Comparison of ENCODE assay signal across 8 mouse cellular contexts in genomic region chr9:72133089-72133771, GRCm38 (mm10). TPM values are rescaled to one million over a fixed set of nuclear protein-coding genes. Genes with fewer than 3 reads are reported as not detected.
DNase-seq lines count a peak whose midpoint lies in the region; ATAC-seq and TF ChIP-seq lines count a peak whose summit lies in the region.

No protein-coding gene starts in this region.

- H3K9ac ChIP-seq in heart, embryonic 15.5 days: peak overlapping the region; percentile 78
- H3K9ac ChIP-seq in liver, embryonic 16.5 days (ENCODE audit: low read depth, low read length): peak overlapping the region; percentile 80
- peak overlapping the region; percentile 88 for H3K9ac ChIP-seq in neural tube, embryonic 12.5 days
- peak overlapping the region; percentile 84 for H3K9ac ChIP-seq in stomach, postnatal 0 days (ENCODE audit: low read length)

- ATAC-seq in heart, embryonic 15.5 days (replicated peaks; ENCODE audit: insufficient number of reproducible peaks, insufficient read depth, low FRiP score, low read depth): peak; percentile 94
- peak; percentile 92 for ATAC-seq in liver, embryonic 16.5 days (ENCODE audit: low read depth)
- ATAC-seq in neural tube, embryonic 12.5 days (ENCODE audit: low FRiP score, low read depth): peak; percentile 92
- ATAC-seq in stomach, postnatal 0 days (ENCODE audit: low FRiP score, low TSS enrichment): peak; percentile 96

- peak overlapping the region; percentile 97 for H3K27ac ChIP-seq in forebrain, embryonic 10.5 days
- peak overlapping the region; percentile 96 for H3K27ac ChIP-seq in heart, embryonic 15.5 days
- peak overlapping the region; percentile 73 for H3K27ac ChIP-seq in liver, embryonic 16.5 days (ENCODE audit: low read length)
- H3K27ac ChIP-seq in neural tube, embryonic 12.5 days: peak overlapping the region; percentile 83
- peak overlapping the region; percentile 95 for H3K27ac ChIP-seq in stomach, postnatal 0 days (replicated peaks)

- no peaks in the 10 kb centered on the region for H3K9me3 ChIP-seq in forebrain, embryonic 10.5 days
- H3K9me3 ChIP-seq in heart, embryonic 15.5 days (replicated peaks): no peaks in the 10 kb centered on the region
- no peaks in the 10 kb centered on the region for H3K9me3 ChIP-seq in liver, embryonic 16.5 days (replicated peaks; ENCODE audit: control insufficient read depth, low read length)
- H3K9me3 ChIP-seq in neural tube, embryonic 12.5 days: no peaks in the 10 kb centered on the region
- no peaks in the 10 kb centered on the region for H3K9me3 ChIP-seq in stomach, postnatal 0 days (ENCODE audit: control insufficient read depth, low read length)

- H3K4me1 ChIP-seq in forebrain, embryonic 10.5 days: peaks cover 20% of the 10 kb centered on the region
- H3K4me1 ChIP-seq in heart, embryonic 15.5 days (replicated peaks): peaks cover 13% of the 10 kb centered on the region
- H3K4me1 ChIP-seq in liver, embryonic 16.5 days (ENCODE audit: control insufficient read depth, low read depth, low read length): peaks cover 6% of the 10 kb centered on the region
- peaks cover 4% of the 10 kb centered on the region; the same call in 1 of the 2 replicates for H3K4me1 ChIP-seq in neural tube, embryonic 12.5 days
- H3K4me1 ChIP-seq in stomach, postnatal 0 days (replicated peaks; ENCODE audit: control insufficient read depth, insufficient read depth): no peaks in the 10 kb centered on the region

- H3K27me3 ChIP-seq in forebrain, embryonic 10.5 days (ENCODE audit: poor library complexity, severe bottlenecking): peaks cover 14% of the 10 kb centered on the region
- H3K27me3 ChIP-seq in heart, embryonic 15.5 days: no peaks in the 10 kb centered on the region
- no peaks in the 10 kb centered on the region for H3K27me3 ChIP-seq in liver, embryonic 16.5 days (ENCODE audit: control insufficient read depth, insufficient read depth, low read depth, low read length)
- H3K27me3 ChIP-seq in neural tube, embryonic 12.5 days (replicated peaks): no peaks in the 10 kb centered on the region
- no peaks in the 10 kb centered on the region for H3K27me3 ChIP-seq in stomach, postnatal 0 days (ENCODE audit: control insufficient read depth, insufficient read depth, low read length)

- WGBS in forebrain, embryonic 10.5 days: 2% methylated on average over 53 of the region's 56 CpGs
- WGBS in heart, embryonic 15.5 days: 1% methylated on average over 56 of the region's 56 CpGs
- WGBS in liver, embryonic 16.5 days (ENCODE audit: insufficient replicate concordance): under 1% methylated on average over 53 of the region's 56 CpGs
- WGBS in neural tube, embryonic 12.5 days: 2% methylated on average over 53 of the region's 56 CpGs
- 1% methylated on average over 44 of the region's 56 CpGs for WGBS in stomach, postnatal 0 days

- H3K4me3 ChIP-seq in forebrain, embryonic 10.5 days: peak overlapping the region; percentile 75
- peak overlapping the region; percentile 68 for H3K4me3 ChIP-seq in heart, embryonic 15.5 days
- peak overlapping the region; percentile 71 for H3K4me3 ChIP-seq in liver, embryonic 16.5 days (ENCODE audit: low read depth, low read length)
- H3K4me3 ChIP-seq in neural tube, embryonic 12.5 days: peak overlapping the region; percentile 64
- H3K4me3 ChIP-seq in stomach, postnatal 0 days (ENCODE audit: low read depth, low read length): peak overlapping the region; percentile 63

- H3K4me2 ChIP-seq in heart, embryonic 15.5 days: peak overlapping the region; percentile 89
- H3K4me2 ChIP-seq in liver, embryonic 16.5 days (ENCODE audit: low read depth, low read length): peak overlapping the region; percentile 85
- peak overlapping the region; percentile 94 for H3K4me2 ChIP-seq in neural tube, embryonic 12.5 days (replicated peaks)
- H3K4me2 ChIP-seq in stomach, postnatal 0 days (replicated peaks; ENCODE audit: low read depth): peak overlapping the region; percentile 88

- TF ChIP-seq CTCF in stomach, postnatal 0 days (IDR thresholded peaks at IDR 0.05; ENCODE audit: low read depth): no peak; the same call in 1 of the 2 replicates

- H3K36me3 ChIP-seq in forebrain, embryonic 10.5 days (replicated peaks): no peaks in the 10 kb centered on the region
- no peaks in the 10 kb centered on the region for H3K36me3 ChIP-seq in heart, embryonic 15.5 days
- no peaks in the 10 kb centered on the region for H3K36me3 ChIP-seq in liver, embryonic 16.5 days (ENCODE audit: control insufficient read depth, insufficient read depth)
- no peaks in the 10 kb centered on the region for H3K36me3 ChIP-seq in neural tube, embryonic 12.5 days
- H3K36me3 ChIP-seq in stomach, postnatal 0 days (ENCODE audit: control insufficient read depth, insufficient read depth, low read length): no peaks in the 10 kb centered on the region

- DNase-seq in CD8-positive naive resting alpha-beta T cell, adult 2 months (ENCODE audit: low read depth in 2 of 2, low spot score in 2 of 2): peak; percentile 75 to 78
- DNase-seq in c-Kit-negative CD71-positive TER-119-positive erythroid progenitor cells, embryonic 14.5 days (ENCODE audit: low read depth, low spot score): peak; percentile 36
- peak; percentile 88 for DNase-seq in forebrain, embryonic 10.5 days (ENCODE audit: extremely low spot score, low spot score)
- peak; percentile 87 to 95 for DNase-seq in kidney, postnatal 25 days
- peak; percentile 90 for DNase-seq in stomach, postnatal 0 days (ENCODE audit: low spot score)

- TF ChIP-seq EP300 in stomach, postnatal 0 days (optimal IDR thresholded peaks at IDR 0.05): no peak

RNA-seq across cellular contexts. Expression of gene Tcf12, which starts 21.6 kb away (rescaled TPM):
- 109 and 110 TPM in 2 replicates for polyA plus RNA-seq in forebrain, embryonic 10.5 days (2016; fragmentation: Nextera tagmentation; extraction: Ambion mirVana)
- polyA plus RNA-seq in heart, embryonic 15.5 days (2015; fragmentation: Nextera tagmentation; extraction: Ambion mirVana): 29.4 and 34.2 TPM in 2 replicates
- polyA plus RNA-seq in liver, embryonic 16.5 days (2015; fragmentation: Nextera tagmentation; extraction: Ambion mirVana): 8.2 and 8.6 TPM in 2 replicates
- 197 and 213 TPM in 2 replicates for polyA plus RNA-seq in neural tube, embryonic 12.5 days (2016; fragmentation: Nextera tagmentation; extraction: Ambion mirVana)
- polyA plus RNA-seq in stomach, postnatal 0 days (2015; fragmentation: Nextera tagmentation; extraction: Ambion mirVana): 28.7 and 29.1 TPM in 2 replicates

Comparison
In these comparisons a context has a peak if more than half of its experiments do, and no peak if none do; other contexts are left out.
1. Peak in every context shown above with its lines: DNase-seq, ATAC-seq, H3K4me3 ChIP-seq and H3K27ac ChIP-seq.
2. DNase-seq: peak in every context shown above with its lines; median percentile 91 in kidney, postnatal 25 days; 90 in stomach, postnatal 0 days; 88 in forebrain, embryonic 10.5 days; 76 in CD8-positive naive resting alpha-beta T cell, adult 2 months; 36 in c-Kit-negative CD71-positive TER-119-positive erythroid progenitor cells, embryonic 14.5 days.